Mouse (Mus musculus) lung, embryonic 14.5 days (tissue): ENCODE data around the gene Ecm1. TPM values are rescaled to one million over a fixed set of nuclear protein-coding genes. Genes with fewer than 3 reads are reported as not detected.

Experiments used
- ATAC-seq: fragments of 200-750 bp; cut with Nextera tagmentation; 2 replicates; pipeline ENCODE4 v1.8.0; 2017; ENCODE audit warnings: mild to moderate bottlenecking, moderate TSS enrichment, moderate library complexity; ENCODE audit not compliant: insufficient read depth
- DNase-seq: peaks from one replicate; pipeline ENCODE4 v3.0.0-alpha.2; 2015
- H3K27ac ChIP-seq: fragments of 300-500 bp; sonication (generic); 2 replicates; pipeline ENCODE4 v1.5.1; 2014; ENCODE audit warnings: low read depth, mild to moderate bottlenecking, moderate library complexity
- H3K27me3 ChIP-seq: fragments of 300-500 bp; sonication (generic); 2 replicates; pipeline ENCODE4 v1.6.1; 2014; ENCODE audit warnings: low read length, control low read depth; ENCODE audit not compliant: insufficient read depth
- H3K36me3 ChIP-seq: fragments of 300-500 bp; sonication (generic); 2 replicates; pipeline ENCODE4 v1.6.1; 2014; ENCODE audit warnings: control low read depth; ENCODE audit not compliant: insufficient read depth
- H3K4me1 ChIP-seq: fragments of 300-500 bp; sonication (generic); 2 replicates; pipeline ENCODE4 v1.6.1; 2014; ENCODE audit warnings: antibody characterized with exemption, control low read depth; ENCODE audit not compliant: insufficient read depth
- H3K4me2 ChIP-seq: fragments of 300-500 bp; sonication (generic); 2 replicates; pipeline ENCODE4 v1.6.1; 2014; ENCODE audit warnings: mild to moderate bottlenecking
- H3K4me3 ChIP-seq: fragments of 300-500 bp; sonication (generic); 2 replicates; pipeline ENCODE4 v1.5.1; 2014; ENCODE audit warnings: low read depth, low read length
- H3K9ac ChIP-seq: fragments of 300-500 bp; sonication (generic); 2 replicates; pipeline ENCODE4 v1.6.1; 2014
- H3K9me3 ChIP-seq: fragments of 300-500 bp; sonication (generic); 2 replicates; pipeline ENCODE4 v1.6.1; 2016; ENCODE audit warnings: low read depth, low read length, control low read depth
- CTCF ChIP-seq: IDR thresholded peaks from 2 replicates; pipeline ENCODE4 v1.5.1; 2016; ENCODE audit warnings: antibody characterized with exemption, low read depth
- WGBS: fragments of 180-500 bp; shearing (Covaris S2); extraction: QIAGEN DNeasy Blood & Tissue Kit; methylation state at CpG from one replicate; pipeline ENCODE4 v1.1.7; 2014; 5-methylcytosine and 5-hydroxymethylcytosine counted together
- microRNA-seq: library from miRNA; unstranded; fragments of <30 nt; microRNA quantifications from one replicate; pipeline ENCODE4, GENCODE M21; 2016; ENCODE audit warnings: borderline number of aligned reads
- polyA plus RNA-seq: library from polyadenylated mRNA; unstranded; fragments of >200 nt; fragmentation: Nextera tagmentation; extraction: Ambion mirVana; gene quantifications from 2 replicates; pipeline ENCODE4 v1.2.1, GENCODE M21; 2014

Gene Ecm1
- polyA plus RNA-seq, 1 experiment from 2014 or later = 23.5 TPM

GRCm38 (mm10) chr3:95685301-95685700 is 54.1 kb downstream of the Ecm1 start:
- H3K4me1 ChIP-seq = peaks cover 32% of the 10 kb centered on the region
- no peak overlapping the region for H3K9ac ChIP-seq
- no peaks in the 10 kb centered on the region for H3K36me3 ChIP-seq
- DNase-seq (no peak), ATAC-seq (no peak)
- H3K9me3 ChIP-seq = no peaks in the 10 kb centered on the region
- no peak overlapping the region for H3K4me2 ChIP-seq
- WGBS = 76% methylated on average over 4 of the region's 4 CpGs
- H3K4me3 ChIP-seq = no peak overlapping the region
- H3K27ac ChIP-seq = no peak overlapping the region
- no peak for TF ChIP-seq CTCF
- no peaks in the 10 kb centered on the region for H3K27me3 ChIP-seq

- 36% methylated on average over 5 of the region's 8 CpGs for WGBS
- Histone ChIP-seq H3K9ac (no peak overlapping the region), H3K27me3 (no peaks in the 10 kb centered on the region), H3K4me2 (no peak overlapping the region), H3K27ac (no peak overlapping the region), H3K4me3 (no peak overlapping the region), H3K4me1 (peaks cover 29% of the 10 kb centered on the region), H3K9me3 (no peaks in the 10 kb centered on the region), H3K36me3 (no peaks in the 10 kb centered on the region)
- TF ChIP-seq CTCF = no peak
- no peak for ATAC-seq
- DNase-seq = peak; percentile 6
Observed at GRCm38 (mm10) chr3:95684846-95685245, 54.5 kb downstream of the Ecm1 start.

Small RNA genes lying within 50 kb of the gene (microRNA-seq; reads per million reads assigned to microRNA genes)
- not detected for gene Mir7014

Other genes starting within 250 kb of the Ecm1 start
- gene Ctsk, start 240.3 kb downstream of the Ecm1 start, polyA plus RNA-seq = 2.6 and 2.8 TPM in 2 replicates
- gene Ctss, start 212.8 kb downstream of the Ecm1 start, polyA plus RNA-seq = 20.6 and 24.3 TPM in 2 replicates
- gene Hormad1, start 179.9 kb downstream of the Ecm1 start, polyA plus RNA-seq = 0.14 TPM in 1 of 2 replicates, not detected in the other
- 29.3 and 30.8 TPM in 2 replicates for gene Golph3l, start 150.6 kb downstream of the Ecm1 start, polyA plus RNA-seq
- 64.8 and 66.7 TPM in 2 replicates for gene Ensa, start 114.6 kb downstream of the Ecm1 start, polyA plus RNA-seq
- 82.3 and 83.2 TPM in 2 replicates for gene Mcl1, start 80.8 kb downstream of the Ecm1 start, polyA plus RNA-seq
- gene Adamtsl4, start 51.7 kb downstream of the Ecm1 start, polyA plus RNA-seq = 1.6 and 4.0 TPM in 2 replicates
- gene Tars2, start 20.6 kb upstream of the Ecm1 start, polyA plus RNA-seq = 47.5 and 52.3 TPM in 2 replicates
- gene Rprd2, start 79.3 kb upstream of the Ecm1 start, polyA plus RNA-seq = 23.8 and 24.1 TPM in 2 replicates
- gene Prpf3, start 116.3 kb upstream of the Ecm1 start, polyA plus RNA-seq = 53.7 and 63.7 TPM in 2 replicates
- 312 and 328 TPM in 2 replicates for gene Mrps21, start 131.9 kb upstream of the Ecm1 start, polyA plus RNA-seq
- gene Ciart, start 142.7 kb upstream of the Ecm1 start, polyA plus RNA-seq = 5.3 and 6.4 TPM in 2 replicates
- gene BC028528, start 152.4 kb upstream of the Ecm1 start, polyA plus RNA-seq = 51.4 and 55.4 TPM in 2 replicates
- 44.5 and 47.9 TPM in 2 replicates for gene Aph1a, start 154.4 kb upstream of the Ecm1 start, polyA plus RNA-seq
- 10.4 and 12.5 TPM in 2 replicates for gene Car14, start 165.1 kb upstream of the Ecm1 start, polyA plus RNA-seq
- gene Anp32e, start 189.7 kb upstream of the Ecm1 start, polyA plus RNA-seq = 80.5 and 84.0 TPM in 2 replicates